Mouse (Mus musculus): ENCODE data around the gene Osbpl8.

DNA sequence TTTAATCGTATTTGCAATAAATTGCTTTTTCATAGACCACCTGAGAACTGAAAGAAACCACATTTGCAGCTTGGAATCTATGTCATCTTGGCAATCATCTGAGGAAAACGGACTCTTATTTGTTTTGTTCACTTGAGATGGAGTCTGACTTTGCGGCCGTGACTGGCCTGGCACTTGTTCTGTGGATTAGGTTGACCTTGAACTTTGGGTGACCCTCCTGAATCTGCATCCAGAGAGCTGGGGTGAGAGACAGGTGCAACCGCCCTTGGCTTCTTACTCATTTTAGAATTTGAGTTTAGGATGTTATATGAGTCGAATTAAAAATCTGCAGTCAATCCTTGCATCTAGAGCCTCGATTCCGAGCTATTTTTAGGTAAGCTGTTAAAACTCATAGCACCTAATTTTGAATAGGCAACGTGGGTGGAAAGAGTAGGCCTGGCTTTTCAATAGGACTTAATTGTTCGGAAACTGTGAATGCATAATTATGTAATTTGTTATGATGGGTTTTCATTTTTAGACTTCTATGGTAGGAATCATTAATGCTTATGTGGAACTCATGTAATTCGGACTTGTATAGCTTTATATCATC is 20.1 kb upstream of the Osbpl8 start:
- TF ChIP-seq CTCF (IDR thresholded peaks at IDR 0.05; ENCODE audit: low read depth, low read length) (no peak), TAL1 (conservative IDR thresholded peaks at IDR 0.05; ENCODE audit: low read depth, low read length) (no peak), GATA1 (IDR thresholded peaks at IDR 0.05; ENCODE audit: borderline replicate concordance, low read length) (no peak), POLR2AphosphoS5 (IDR thresholded peaks at IDR 0.05; ENCODE audit: insufficient replicate concordance, low read depth, low read length) (no peak), GATA2 (IDR thresholded peaks at IDR 0.05; ENCODE audit: borderline replicate concordance, low read depth, low read length) (no peak)

All from G1E (cell line).